Comparison of ENCODE assay signal across 8 mouse cellular contexts in the genomic region with DNA sequence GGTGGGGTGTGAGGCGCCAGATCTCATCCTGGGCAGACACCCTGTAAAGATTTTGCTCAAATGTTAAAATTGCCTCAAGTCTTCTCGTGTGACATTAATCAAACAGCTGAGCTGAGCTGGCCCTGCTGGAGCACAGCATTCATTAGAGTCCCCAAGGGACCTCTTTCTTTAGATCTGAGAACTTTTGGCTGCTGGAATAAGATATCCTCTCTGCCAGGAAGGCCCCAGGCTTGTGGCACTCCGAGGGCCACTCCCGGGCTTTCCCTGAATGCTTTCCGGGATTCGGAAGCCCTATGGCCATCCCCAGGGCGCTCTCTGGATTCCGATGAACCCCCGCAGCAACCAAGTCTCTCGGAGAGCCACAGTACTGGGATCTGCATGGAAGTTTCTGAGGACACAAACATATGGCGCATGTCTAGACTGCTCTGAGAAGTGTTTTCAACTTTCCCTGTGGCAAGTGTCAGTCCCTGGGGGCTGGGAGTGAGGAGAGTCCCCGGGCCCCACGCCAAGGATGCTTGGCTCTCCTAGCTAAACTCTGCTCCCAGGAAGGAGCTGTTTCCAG. TPM values are rescaled to one million over a fixed set of nuclear protein-coding genes. Genes with fewer than 3 reads are reported as not detected.
DNase-seq lines count a peak whose midpoint lies in the region; ATAC-seq and TF ChIP-seq lines count a peak whose summit lies in the region.

No protein-coding gene starts in this region.

- no peak overlapping the region; the same call in 1 of the 2 replicates for H3K27ac ChIP-seq in ES-E14 (ENCODE audit: insufficient read depth, low read depth, low read length, poor library complexity, severe bottlenecking)
- H3K27ac ChIP-seq in hindbrain, embryonic 13.5 days: peak overlapping the region; percentile 80
- peak overlapping the region; percentile 74 for H3K27ac ChIP-seq in midbrain, embryonic 15.5 days

- peak overlapping the region; percentile 50 for H3K4me2 ChIP-seq in hindbrain, embryonic 13.5 days
- peak overlapping the region; percentile 43 for H3K4me2 ChIP-seq in midbrain, embryonic 15.5 days

- H3K36me3 ChIP-seq in ES-E14 (ENCODE audit: control insufficient read depth, insufficient read depth, low read length, poor library complexity, severe bottlenecking): no peaks in the 10 kb centered on the region
- H3K36me3 ChIP-seq in hindbrain, embryonic 13.5 days: no peaks in the 10 kb centered on the region
- H3K36me3 ChIP-seq in midbrain, embryonic 15.5 days (replicated peaks): no peaks in the 10 kb centered on the region

- H3K9me3 ChIP-seq in ES-E14 (ENCODE audit: control insufficient read depth, insufficient read depth, low read depth, low read length): no peaks in the 10 kb centered on the region
- H3K9me3 ChIP-seq in hindbrain, embryonic 13.5 days: peaks cover 3% of the 10 kb centered on the region; the same call in 1 of the 2 replicates
- no peaks in the 10 kb centered on the region for H3K9me3 ChIP-seq in midbrain, embryonic 15.5 days

- WGBS in hindbrain, embryonic 13.5 days: 4% methylated on average over 13 of the region's 13 CpGs
- 4% methylated on average over 13 of the region's 13 CpGs for WGBS in midbrain, embryonic 15.5 days

- H3K4me1 ChIP-seq in ES-E14 (ENCODE audit: control insufficient read depth in 2 of 2, insufficient read depth in 2 of 2, low read length in 2 of 2, poor library complexity in 1 of 2): peaks cover 0 to 11% of the 10 kb centered on the region in 2 experiments; a peak in 2 of 4 replicates
- peaks cover 28% of the 10 kb centered on the region for H3K4me1 ChIP-seq in hindbrain, embryonic 13.5 days (replicated peaks)
- peaks cover 24% of the 10 kb centered on the region for H3K4me1 ChIP-seq in midbrain, embryonic 15.5 days

- H3K9ac ChIP-seq in ES-E14 (ENCODE audit: insufficient read depth, low read depth, low read length, poor library complexity, severe bottlenecking): peak overlapping the region; percentile 28; the same call in 1 of the 2 replicates
- peak overlapping the region; percentile 51; the same call in 1 of the 2 replicates for H3K9ac ChIP-seq in hindbrain, embryonic 13.5 days
- no peak overlapping the region for H3K9ac ChIP-seq in midbrain, embryonic 15.5 days

- H3K4me3 ChIP-seq in ES-E14 (ENCODE audit: insufficient read depth in 1 of 2, low read depth in 1 of 2, low read length in 2 of 2, poor library complexity in 1 of 2, severe bottlenecking in 1 of 2): peak overlapping the region; percentile 32 to 49; a peak in 3 of 4 replicates
- H3K4me3 ChIP-seq in hindbrain, embryonic 13.5 days: peak overlapping the region; percentile 19; the same call in 1 of the 2 replicates
- H3K4me3 ChIP-seq in midbrain, embryonic 15.5 days: 0 out of 2 replicates have a peak overlapping the region, but pooled peaks have one; percentile 3

- no peaks in the 10 kb centered on the region for H3K27me3 ChIP-seq in hindbrain, embryonic 13.5 days
- H3K27me3 ChIP-seq in midbrain, embryonic 15.5 days (replicated peaks): no peaks in the 10 kb centered on the region

- intact Hi-C loops in left cerebral cortex, postnatal 36 days (cut with DNase I): no loop called here

- peak; percentile 68 for ATAC-seq in hindbrain, embryonic 13.5 days (ENCODE audit: low FRiP score)
- ATAC-seq in midbrain, embryonic 15.5 days (replicated peaks): peak; percentile 64

- DNase-seq in ES-E14 (ENCODE audit: low read depth, low spot score): no peak
- peak; percentile 70 for DNase-seq in brain, embryonic 18.5 days (ENCODE audit: low read depth, low spot score)
- peak; percentile 18 to 60 for DNase-seq in gastrocnemius, adult 8-10 months (ENCODE audit: low spot score in 2 of 2)
- DNase-seq in left cerebral cortex, postnatal 36 days (ENCODE audit: low spot score in 2 of 2): peak; percentile 49 to 50
- peak; percentile 72 to 80 for DNase-seq in urinary bladder, postnatal 4 days (ENCODE audit: low spot score in 2 of 2)
- DNase-seq in cerebellum, adult 8-10 months: no peak

- in situ Hi-C loops in ES-E14 (cut with MboI; ENCODE audit: low sequenced_read_pairs in 2 of 2, unreplicated experiment in 2 of 2): no loop called here

TF ChIP-seq in ES-E14, 5 proteins besides CTCF, POLR2A, EP300 and RAD21:
- no peak for TF ChIP-seq ZNF384 (IDR thresholded peaks at IDR 0.05; ENCODE audit: low read depth, low read length)
- TF ChIP-seq ZC3H11A (IDR thresholded peaks at IDR 0.05; ENCODE audit: borderline replicate concordance, low read depth, low read length): no peak
- TF ChIP-seq MAFK (IDR thresholded peaks at IDR 0.05; ENCODE audit: insufficient read depth, low read depth, low read length): no peak
- no peak for TF ChIP-seq HCFC1 (IDR thresholded peaks at IDR 0.05; ENCODE audit: borderline replicate concordance, insufficient read depth, low read length)
- TF ChIP-seq CHD2 (IDR thresholded peaks at IDR 0.05; ENCODE audit: low read depth, low read length): no peak
TF ChIP-seq in ES-E14: peak in this region for 0.

RNA-seq across cellular contexts. Expression of gene Rgs8, which starts 10.8 kb away (rescaled TPM):
- 0.26 and 0.31 TPM in 2 replicates for total RNA-seq in ES-E14 (2012; rRNA removed)
- not detected for total RNA-seq in gastrocnemius, adult 8-10 months (2022)
- polyA plus RNA-seq in hindbrain, embryonic 13.5 days (2015; fragmentation: Nextera tagmentation; extraction: Ambion mirVana): 24.4 and 26.4 TPM in 2 replicates
- 10 to 100 TPM; 61.6 to 65.5 TPM for total RNA-seq in left cerebral cortex, postnatal 36 days (2021)
- 42.0 and 46.9 TPM in 2 replicates for polyA plus RNA-seq in midbrain, embryonic 15.5 days (2015; fragmentation: Nextera tagmentation; extraction: Ambion mirVana)

Comparison
In these comparisons a context has a peak if more than half of its experiments do, and no peak if none do; other contexts are left out.
1. DNase-seq: peak in brain, embryonic 18.5 days (single experiment), gastrocnemius, adult 8-10 months (2 of 2), left cerebral cortex, postnatal 36 days (2 of 2) and urinary bladder, postnatal 4 days (2 of 2); none in ES-E14 (single experiment) and cerebellum, adult 8-10 months (single experiment).
2. RNA of gene Rgs8, which starts 10.8 kb away (total RNA-seq): 61.6 to 65.5 TPM in left cerebral cortex, postnatal 36 days; 0.26 to 0.31 TPM in ES-E14 and not detected in gastrocnemius, adult 8-10 months; every median in the first group is over 10 times any median in the second.
3. Peak in every context shown above with its lines, with median percentiles within 50 percentile points of each other: H3K4me3 ChIP-seq.